Mouse (Mus musculus) cerebellum, adult (tissue): ENCODE data around the gene Ggact.

ENCODE experiments used
- ATAC-seq: cut with Nextera tagmentation; 2 replicates; pipeline ENCODE4 v1.9.2; 2017; ENCODE audit warnings: mild to moderate bottlenecking, moderate library complexity, mixed read lengths; ENCODE audit not compliant: insufficient number of reproducible peaks, low FRiP score, low TSS enrichment

Ggact gene

DNA sequence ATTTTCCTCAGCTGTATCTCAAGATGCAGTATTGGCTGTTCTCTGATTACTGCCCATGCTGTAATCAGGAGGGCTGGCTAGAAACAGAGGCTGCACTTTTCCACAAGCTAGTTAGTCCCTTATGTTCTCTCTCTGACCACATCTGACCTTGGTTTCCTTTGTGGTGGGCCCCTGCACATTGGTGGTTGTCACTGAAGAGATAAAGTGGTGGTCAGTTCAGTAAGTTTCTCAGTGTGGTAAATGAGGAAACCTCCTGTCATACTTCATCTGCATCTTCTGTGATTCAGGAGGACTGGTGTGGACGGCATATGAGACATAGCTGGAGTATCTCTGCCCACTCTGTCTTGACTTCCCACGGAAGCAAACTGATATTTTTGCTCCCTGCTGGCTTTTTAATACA lies 125.4 kb downstream of the Ggact start:
- no peak for ATAC-seq

DNA sequence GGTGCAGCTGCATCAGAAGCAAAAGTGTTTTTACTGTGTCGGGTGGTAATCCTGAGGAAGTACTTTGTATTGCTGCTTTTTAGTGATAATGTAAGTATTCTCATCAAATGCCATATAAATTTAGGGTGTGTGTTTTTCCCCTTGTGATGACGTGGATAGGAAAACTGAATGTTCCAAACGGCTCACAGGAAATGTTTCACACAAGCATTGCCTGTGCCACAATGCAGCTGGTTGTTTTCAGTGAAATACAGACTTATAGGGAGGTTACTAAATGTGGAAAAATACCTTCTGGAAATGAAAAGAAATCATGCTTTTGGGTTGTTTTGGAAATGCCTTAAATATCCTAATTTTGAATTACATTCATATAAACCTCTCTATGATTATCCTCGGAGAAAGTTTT lies 128.9 kb downstream of the Ggact start:
- no peak for ATAC-seq

DNA sequence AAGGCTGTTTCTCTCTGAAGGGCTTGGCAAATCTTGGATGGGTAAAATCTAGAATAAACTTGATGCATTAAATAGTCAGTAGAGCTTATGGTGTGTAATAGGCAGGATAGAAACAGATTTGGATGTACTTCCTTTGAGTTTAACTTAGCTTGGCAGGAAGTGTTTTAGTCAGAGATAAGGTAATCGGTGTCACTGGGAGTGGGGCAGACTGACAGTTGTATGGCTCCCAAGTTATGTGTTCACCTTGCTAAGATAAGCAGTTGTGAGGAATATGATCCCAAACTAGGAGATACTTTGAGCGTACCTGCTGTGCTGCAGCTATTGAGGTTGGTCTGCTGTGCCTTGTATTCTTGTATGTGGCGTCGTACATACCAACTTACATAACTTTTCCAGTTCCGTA lies 147.1 kb downstream of the Ggact start:
- no peak for ATAC-seq
